Mouse (Mus musculus) G1E (cell line): Measurements from ENCODE around the gene Sh3bp4. TPM values are rescaled to one million over a fixed set of nuclear protein-coding genes. Genes with fewer than 3 reads are reported as not detected.

ENCODE experiments used
- ATAC-seq: 2 replicates; pipeline ENCODE4 v1.8.0; 2016; ENCODE audit warnings: mild to moderate bottlenecking; ENCODE audit not compliant: insufficient number of reproducible peaks, poor library complexity, low FRiP score, severe bottlenecking; ENCODE audit errors: extremely low read depth
- DNase-seq: peaks from one replicate; pipeline ENCODE4 v3.0.0; 2012; ENCODE audit warnings: low spot score
- H3K27me3 ChIP-seq: 2 replicates; pipeline ENCODE4 v1.6.1; 2012; ENCODE audit warnings: mild to moderate bottlenecking, low read length, inconsistent platforms; ENCODE audit not compliant: insufficient read depth
- H3K36me3 ChIP-seq: replicated peaks from 2 replicates; pipeline ENCODE3; 2012; ENCODE audit warnings: mild to moderate bottlenecking, inconsistent platforms
- H3K4me1 ChIP-seq: 2 replicates; pipeline ENCODE4 v1.6.1; 2012; ENCODE audit warnings: low read depth, low read length, inconsistent platforms, mixed read lengths; ENCODE audit not compliant: insufficient read depth
- H3K4me3 ChIP-seq: 2 replicates; pipeline ENCODE4 v1.5.1; 2012; ENCODE audit warnings: low read depth, mild to moderate bottlenecking, inconsistent platforms, low read length, moderate library complexity, mixed read lengths
- H3K9me3 ChIP-seq: replicated peaks from 2 replicates; pipeline ENCODE4 v1.6.1; 2012; ENCODE audit warnings: inconsistent platforms
- CTCF ChIP-seq: IDR thresholded peaks from 2 replicates; pipeline ENCODE4 v1.5.1; 2012; ENCODE audit warnings: low read depth, low read length, inconsistent platforms, mixed read lengths
- GATA1 ChIP-seq: IDR thresholded peaks from 2 replicates; pipeline ENCODE4 v1.6.1; 2012; ENCODE audit warnings: borderline replicate concordance, low read length, inconsistent platforms, mixed read lengths
- GATA2 ChIP-seq: IDR thresholded peaks from 2 replicates; pipeline ENCODE4 v1.6.1; 2012; ENCODE audit warnings: low read depth, low read length, inconsistent platforms, borderline replicate concordance
- POLR2AphosphoS5 ChIP-seq: IDR thresholded peaks from 2 replicates; pipeline ENCODE4 v1.6.1; 2012; ENCODE audit warnings: low read depth, low read length, inconsistent platforms; ENCODE audit not compliant: insufficient replicate concordance
- TAL1 ChIP-seq: conservative IDR thresholded peaks from 2 replicates; pipeline ENCODE4 v1.6.1; 2012; ENCODE audit warnings: low read depth, low read length, inconsistent platforms, mixed read lengths
- polyA plus RNA-seq: library from polyadenylated mRNA; stranded (reverse); fragments of >175 nt; gene quantifications from 2 replicates; pipeline ENCODE4 v1.2.3, GENCODE M21; 2012
- total RNA-seq, 2 experiments: library from RNA; stranded (forward) in 1 of 2; stranded (reverse) in 1 of 2; fragments of 200-1000 nt in 1 of 2; fragments of >200 nt in 1 of 2; fragmentation: Nextera tagmentation in 1 of 2; gene quantifications; 2 replicates each; pipeline ENCODE4 v1.2.3; 2014 to 2017

Gene Sh3bp4
- total and polyA plus RNA-seq, 3 experiments = not detected

DNA sequence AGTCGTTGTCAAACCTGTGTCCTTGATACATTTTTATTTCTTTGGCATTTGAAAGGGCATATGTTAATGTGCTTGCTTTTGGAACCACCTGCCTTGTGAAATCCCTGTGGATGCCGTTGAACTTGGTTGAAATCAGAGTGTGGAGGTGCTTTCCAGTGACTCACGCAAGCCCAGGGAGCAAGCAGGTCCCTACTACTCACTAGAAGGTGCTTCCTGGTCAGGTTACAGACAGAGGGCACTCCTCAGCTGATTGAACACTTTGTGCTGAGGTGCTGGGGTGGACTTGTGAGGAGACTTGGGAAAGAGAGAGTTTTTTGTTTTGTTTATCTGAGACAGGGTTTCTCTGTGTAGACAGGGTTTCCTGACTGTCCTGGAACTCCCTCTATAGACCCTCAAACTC is 43.5 kb downstream of the Sh3bp4 start:
- TF ChIP-seq POLR2AphosphoS5 = no peak
- no peak for TF ChIP-seq GATA1
- no peak for TF ChIP-seq GATA2
- TF ChIP-seq TAL1 = no peak
- TF ChIP-seq CTCF = no peak
- no peaks in the 10 kb centered on the region for H3K4me1 ChIP-seq
- no peak overlapping the region for H3K4me3 ChIP-seq
- no peak for DNase-seq
- ATAC-seq = no peak
- H3K27me3 ChIP-seq = no peaks in the 10 kb centered on the region; the same call in 1 of the 2 replicates
- peaks cover 92% of the 10 kb centered on the region for H3K9me3 ChIP-seq
- H3K36me3 ChIP-seq = no peaks in the 10 kb centered on the region

DNA sequence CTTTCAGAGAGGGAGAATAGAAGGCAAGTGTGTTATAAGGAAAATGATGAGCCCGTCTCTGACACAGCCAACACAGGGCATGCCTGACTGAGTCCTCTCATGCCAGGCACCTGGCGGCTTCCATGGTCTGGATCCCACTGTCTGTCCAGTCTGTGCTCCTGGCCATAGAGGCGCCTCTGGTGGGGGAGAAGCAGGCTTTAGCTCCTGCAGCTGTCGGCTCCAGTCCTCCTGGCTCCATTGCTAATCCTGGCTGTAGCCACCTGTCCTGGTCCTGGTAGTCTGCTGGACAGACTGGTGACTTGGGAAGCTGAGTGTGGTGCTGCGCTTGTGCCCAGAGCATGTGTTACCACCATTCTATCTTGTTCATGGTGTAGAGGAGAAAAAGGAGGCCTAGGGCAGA is 46.8 kb downstream of the Sh3bp4 start:
- no peak overlapping the region for H3K4me3 ChIP-seq

DNA sequence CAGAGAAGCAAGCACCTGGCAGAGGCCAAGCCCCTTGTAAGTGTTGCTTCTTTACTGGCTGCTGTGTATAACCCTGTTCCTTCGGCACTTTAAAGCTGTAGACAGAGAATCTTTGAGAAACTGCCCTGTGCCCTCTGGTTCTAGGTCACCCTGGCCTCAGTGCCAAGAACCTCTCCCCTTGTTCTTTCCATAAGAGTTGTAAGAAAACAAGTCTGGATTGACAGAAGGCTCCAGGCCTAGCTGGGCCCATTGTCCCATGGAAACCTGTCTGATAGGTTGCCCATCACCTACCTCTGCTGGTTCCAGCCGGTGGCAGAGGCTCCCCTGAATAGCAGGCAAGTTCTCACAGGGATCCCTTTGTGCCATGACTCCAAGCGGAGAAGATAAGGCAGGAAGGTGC is 47.9 kb downstream of the Sh3bp4 start:
- ATAC-seq (no peak), DNase-seq (no peak)
- Histone ChIP-seq H3K36me3 (no peaks in the 10 kb centered on the region), H3K4me3 (no peak overlapping the region), H3K9me3 (peaks cover 92% of the 10 kb centered on the region), H3K27me3 (no peaks in the 10 kb centered on the region; the same call in 1 of the 2 replicates), H3K4me1 (no peaks in the 10 kb centered on the region)
- TF ChIP-seq POLR2AphosphoS5 (no peak), GATA2 (no peak), GATA1 (no peak), TAL1 (no peak), CTCF (no peak)

More for the DNA sequence above, 46.8 kb downstream of the Sh3bp4 start:
- no peak for TF ChIP-seq GATA1
- Histone ChIP-seq H3K36me3 (no peaks in the 10 kb centered on the region), H3K9me3 (peaks cover 92% of the 10 kb centered on the region), H3K27me3 (no peaks in the 10 kb centered on the region; the same call in 1 of the 2 replicates), H3K4me1 (no peaks in the 10 kb centered on the region)
- ATAC-seq (no peak), DNase-seq (no peak)

DNA sequence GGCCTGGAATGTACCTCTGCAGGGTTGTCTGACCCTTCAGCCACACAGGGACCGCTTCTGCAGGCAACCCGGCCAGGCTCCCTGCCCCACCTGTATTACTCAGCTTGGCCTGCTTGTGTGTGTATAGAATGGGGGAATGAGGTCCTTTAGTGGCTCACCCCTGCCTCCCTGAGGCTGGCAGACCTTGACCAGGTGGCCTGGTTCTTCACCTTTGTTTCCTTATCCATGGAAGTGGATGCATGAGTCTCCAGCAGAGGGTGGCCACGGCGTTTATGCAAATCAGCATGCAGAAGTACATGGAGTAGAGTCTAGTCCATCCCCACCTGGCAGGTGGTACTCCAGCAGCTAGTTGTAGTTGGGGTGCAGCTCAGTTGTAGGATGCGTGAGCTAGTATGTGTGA is 48.6 kb downstream of the Sh3bp4 start:
- peaks cover 93% of the 10 kb centered on the region for H3K9me3 ChIP-seq
- ATAC-seq (no peak), DNase-seq (no peak)
- no peaks in the 10 kb centered on the region for H3K4me1 ChIP-seq
- no peaks in the 10 kb centered on the region for H3K36me3 ChIP-seq
- no peak for TF ChIP-seq CTCF
- TF ChIP-seq GATA1 = no peak
- no peak for TF ChIP-seq POLR2AphosphoS5
- no peak for TF ChIP-seq TAL1
- no peak overlapping the region for H3K4me3 ChIP-seq
- H3K27me3 ChIP-seq = no peaks in the 10 kb centered on the region; the same call in 1 of the 2 replicates

DNA sequence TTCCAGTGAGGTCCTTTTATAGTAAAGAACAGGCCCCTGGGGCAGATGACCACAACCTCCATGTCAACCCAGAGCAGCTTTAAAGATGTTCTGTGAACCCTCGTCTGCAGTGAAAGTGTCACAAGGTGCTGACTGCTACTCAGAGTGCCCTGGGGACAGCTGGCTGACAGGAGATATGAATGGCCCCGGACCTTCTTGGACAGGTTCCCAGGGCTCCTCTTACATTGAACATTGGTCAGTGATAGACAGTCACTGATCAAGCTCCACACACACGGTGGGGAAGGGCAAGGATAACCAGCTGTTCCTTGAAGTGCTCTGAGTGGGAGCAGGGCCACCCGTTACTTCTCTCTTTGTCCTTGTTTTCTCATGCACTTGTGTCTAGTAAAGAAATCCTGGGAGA is 50.1 kb downstream of the Sh3bp4 start:
- H3K36me3 ChIP-seq = no peaks in the 10 kb centered on the region
- no peaks in the 10 kb centered on the region; the same call in 1 of the 2 replicates for H3K27me3 ChIP-seq
- H3K9me3 ChIP-seq = peaks cover 93% of the 10 kb centered on the region
- DNase-seq (no peak), ATAC-seq (no peak)
- no peaks in the 10 kb centered on the region for H3K4me1 ChIP-seq
- no peak for TF ChIP-seq POLR2AphosphoS5
- TF ChIP-seq CTCF = no peak
- no peak for TF ChIP-seq GATA1
- TF ChIP-seq TAL1 = no peak
- no peak for TF ChIP-seq GATA2
- no peak overlapping the region for H3K4me3 ChIP-seq

DNA sequence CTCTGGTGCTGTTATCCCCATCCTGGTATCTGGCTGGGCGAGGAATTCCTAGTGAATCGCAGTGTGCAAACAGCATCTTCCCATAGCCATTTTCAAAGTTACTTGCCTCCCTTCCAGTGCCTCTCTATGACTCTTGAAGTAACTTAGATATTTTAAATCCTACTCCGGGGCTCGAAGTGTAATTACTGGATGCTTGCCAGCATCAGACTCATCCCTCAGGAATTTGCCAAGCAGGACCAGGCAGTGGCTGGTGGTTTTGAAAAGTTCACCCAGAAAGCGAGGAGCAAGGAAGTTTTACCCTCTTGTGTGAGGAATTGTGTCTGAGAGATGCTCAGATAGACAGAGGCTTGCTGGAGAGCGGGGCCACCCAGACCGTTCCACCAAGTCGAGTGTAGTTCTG is 51.3 kb downstream of the Sh3bp4 start:
- Histone ChIP-seq H3K36me3 (no peaks in the 10 kb centered on the region), H3K4me3 (no peak overlapping the region), H3K9me3 (peaks cover 86% of the 10 kb centered on the region), H3K27me3 (no peaks in the 10 kb centered on the region; the same call in 1 of the 2 replicates), H3K4me1 (no peaks in the 10 kb centered on the region)
- DNase-seq (no peak), ATAC-seq (no peak)
- TF ChIP-seq GATA2 (no peak), TAL1 (no peak), POLR2AphosphoS5 (no peak), CTCF (no peak), GATA1 (no peak)

DNA sequence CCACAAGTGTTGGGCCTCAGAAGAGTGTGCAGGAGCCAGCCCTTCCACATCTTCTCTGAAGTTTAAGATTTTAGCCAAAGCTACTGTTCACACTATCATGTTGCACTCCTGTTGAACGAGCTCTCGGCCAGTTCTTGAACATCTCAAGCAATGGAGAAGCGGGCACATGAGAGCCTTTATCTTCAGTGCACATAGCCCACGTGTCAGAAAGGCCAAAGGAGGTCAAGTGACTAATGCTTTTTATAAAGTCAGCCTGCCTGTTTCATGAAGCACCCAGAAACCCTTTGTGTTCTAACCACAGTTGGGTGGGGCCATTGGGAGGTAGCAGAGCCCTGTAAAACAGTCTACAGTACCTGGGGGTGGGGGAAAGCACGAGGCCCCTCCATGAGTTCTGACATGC is 52.2 kb downstream of the Sh3bp4 start:
- H3K4me3 ChIP-seq = no peak overlapping the region
- no peaks in the 10 kb centered on the region for H3K36me3 ChIP-seq
- no peak for ATAC-seq
- peaks cover 85% of the 10 kb centered on the region for H3K9me3 ChIP-seq
- no peaks in the 10 kb centered on the region for H3K4me1 ChIP-seq
- no peak for TF ChIP-seq GATA2
- no peak for TF ChIP-seq CTCF
- TF ChIP-seq TAL1 = no peak
- no peaks in the 10 kb centered on the region for H3K27me3 ChIP-seq
- DNase-seq = no peak
